Mouse (Mus musculus) small intestine, adult 2 months (tissue): ENCODE measurements at regions not wholly inside any gene's neighbourhood (a gene's known extent, or its start where the extent isn't known, plus 50 kb on each side); places are given as distances from the start of the nearest gene placed in this dataset.

Source experiments
- H3K27ac ChIP-seq: fragments of 200-500 bp; 2 replicates; pipeline ENCODE4 v1.5.1; 2012; ENCODE audit warnings: low read depth, low read length, control low read depth, inconsistent platforms; ENCODE audit not compliant: insufficient read depth
- H3K27me3 ChIP-seq: fragments of 200-500 bp; 2 replicates; pipeline ENCODE4 v1.6.1; 2012; ENCODE audit warnings: mild to moderate bottlenecking, moderate library complexity, low read length, inconsistent platforms; ENCODE audit not compliant: control insufficient read depth, insufficient read depth
- H3K36me3 ChIP-seq: fragments of 200-500 bp; 2 replicates; pipeline ENCODE4 v1.6.1; 2012; ENCODE audit warnings: mild to moderate bottlenecking, low read length, control low read depth, inconsistent platforms; ENCODE audit not compliant: control insufficient read depth, insufficient read depth
- H3K4me1 ChIP-seq: fragments of 200-500 bp; 2 replicates; pipeline ENCODE4 v1.6.1; 2012; ENCODE audit warnings: low read length, inconsistent platforms, mixed read lengths; ENCODE audit not compliant: control insufficient read depth, insufficient read depth, insufficient read length
- H3K4me3 ChIP-seq: fragments of 200-500 bp; 2 replicates; pipeline ENCODE4 v1.5.1; 2012; ENCODE audit warnings: low read depth, mild to moderate bottlenecking, control low read depth, inconsistent platforms, low read length, moderate library complexity
- CTCF ChIP-seq: fragments of 200-500 bp; IDR thresholded peaks from 2 replicates; pipeline ENCODE4 v1.5.1; 2012; ENCODE audit warnings: low read depth, mild to moderate bottlenecking, control low read depth, inconsistent platforms, low read length, moderate library complexity, mixed read lengths; ENCODE audit not compliant: insufficient replicate concordance, insufficient read length; ENCODE audit errors: extremely low read depth
- POLR2A ChIP-seq: fragments of 200-500 bp; IDR thresholded peaks from 2 replicates; pipeline ENCODE4 v1.6.1; 2012; ENCODE audit warnings: low read depth, mild to moderate bottlenecking, control low read depth, inconsistent platforms, low read length, moderate library complexity
- WGBS: fragments of 180-500 bp; shearing (Covaris S2); methylation state at CpG from one replicate; pipeline ENCODE4 v1.1.7; 2018; 5-methylcytosine and 5-hydroxymethylcytosine counted together

GRCm38 (mm10) chr1:61203612-61204011 is 225.9 kb downstream of the Icos start:
- Histone ChIP-seq H3K27me3 (no peaks in the 10 kb centered on the region), H3K4me3 (no peak overlapping the region), H3K36me3 (no peaks in the 10 kb centered on the region), H3K4me1 (no peaks in the 10 kb centered on the region), H3K27ac (no peak overlapping the region)
- TF ChIP-seq CTCF: no peak
- TF ChIP-seq POLR2A: no peak
- 48% methylated on average over 6 of the region's 6 CpGs for WGBS

GRCm38 (mm10) chr1:61205137-61205536 is 227.4 kb downstream of the Icos start:
- no peak for TF ChIP-seq CTCF
- Histone ChIP-seq H3K27me3 (no peaks in the 10 kb centered on the region), H3K4me1 (no peaks in the 10 kb centered on the region), H3K27ac (no peak overlapping the region), H3K36me3 (no peaks in the 10 kb centered on the region), H3K4me3 (no peak overlapping the region)
- WGBS: 73% methylated on average over 5 of the region's 5 CpGs

- TF ChIP-seq CTCF (no peak), POLR2A (no peak)
Observed at GRCm38 (mm10) chr1:61206861-61207380, 229.2 kb downstream of the Icos start.

DNA sequence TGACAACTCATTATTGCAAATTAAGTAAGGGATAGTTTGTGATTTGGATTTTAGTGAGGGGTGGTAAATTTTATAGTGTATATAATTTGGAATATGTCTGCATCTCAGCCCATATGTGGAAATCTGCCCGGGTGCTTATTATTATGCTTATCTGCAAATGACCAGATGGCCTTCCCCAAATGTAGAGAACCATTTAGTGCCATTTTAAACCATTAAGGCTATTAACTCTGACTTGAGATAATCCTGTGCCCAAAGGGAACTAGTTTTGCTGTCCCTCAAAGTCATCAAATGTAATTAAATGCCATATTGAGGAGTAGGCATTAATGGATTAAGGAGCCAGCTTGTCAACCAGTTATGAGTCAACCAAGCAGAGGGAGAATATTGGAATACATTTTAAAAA is 230.7 kb downstream of the Icos start:
- H3K36me3 ChIP-seq: no peaks in the 10 kb centered on the region
- H3K27me3 ChIP-seq: no peaks in the 10 kb centered on the region
- no peak overlapping the region for H3K4me3 ChIP-seq
- no peaks in the 10 kb centered on the region for H3K4me1 ChIP-seq
- TF ChIP-seq POLR2A (no peak), CTCF (no peak)
- H3K27ac ChIP-seq: no peak overlapping the region
- WGBS: 86% methylated on average over 1 of the region's 1 CpGs

More at GRCm38 (mm10) chr1:61206861-61207380, 229.2 kb downstream of the Icos start:
- no peaks in the 10 kb centered on the region for H3K4me1 ChIP-seq
- 89% methylated on average over 6 of the region's 6 CpGs for WGBS
- no peaks in the 10 kb centered on the region for H3K36me3 ChIP-seq
- no peak overlapping the region for H3K27ac ChIP-seq
- H3K4me3 ChIP-seq: no peak overlapping the region
- no peaks in the 10 kb centered on the region for H3K27me3 ChIP-seq

DNA sequence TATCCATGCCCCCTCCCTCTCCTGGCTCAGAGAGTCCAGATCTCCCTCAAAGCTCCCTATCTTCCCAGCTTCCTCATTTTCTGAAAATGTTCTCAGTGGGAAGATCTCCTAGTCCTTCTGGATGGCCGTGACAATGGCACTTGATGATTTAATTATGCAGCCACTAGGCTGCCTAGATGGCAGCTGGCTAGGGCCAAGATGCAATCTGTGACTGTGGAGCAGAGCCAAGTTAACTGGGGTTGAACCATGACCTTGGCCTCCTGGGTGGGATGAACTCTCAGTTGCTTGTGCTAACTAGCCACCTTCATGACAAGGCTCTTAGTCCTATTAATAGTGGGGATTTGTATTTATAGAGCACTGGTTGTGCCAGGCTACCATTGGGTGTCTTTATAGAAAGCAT is 243.4 kb downstream of the Icos start:
- TF ChIP-seq POLR2A (no peak), CTCF (no peak)
- 33% methylated on average over 1 of the region's 1 CpGs for WGBS
- Histone ChIP-seq H3K36me3 (no peaks in the 10 kb centered on the region), H3K27me3 (no peaks in the 10 kb centered on the region), H3K4me3 (no peak overlapping the region), H3K27ac (no peak overlapping the region), H3K4me1 (no peaks in the 10 kb centered on the region)

- H3K27me3 ChIP-seq: no peaks in the 10 kb centered on the region
- H3K36me3 ChIP-seq: no peaks in the 10 kb centered on the region
- H3K27ac ChIP-seq: no peak overlapping the region
- no peaks in the 10 kb centered on the region for H3K4me1 ChIP-seq
- no peak overlapping the region for H3K4me3 ChIP-seq
- WGBS: 72% methylated on average over 4 of the region's 4 CpGs
- TF ChIP-seq CTCF (no peak), POLR2A (no peak)
Observed at GRCm38 (mm10) chr1:61228942-61229341, 251.2 kb downstream of the Icos start.

DNA sequence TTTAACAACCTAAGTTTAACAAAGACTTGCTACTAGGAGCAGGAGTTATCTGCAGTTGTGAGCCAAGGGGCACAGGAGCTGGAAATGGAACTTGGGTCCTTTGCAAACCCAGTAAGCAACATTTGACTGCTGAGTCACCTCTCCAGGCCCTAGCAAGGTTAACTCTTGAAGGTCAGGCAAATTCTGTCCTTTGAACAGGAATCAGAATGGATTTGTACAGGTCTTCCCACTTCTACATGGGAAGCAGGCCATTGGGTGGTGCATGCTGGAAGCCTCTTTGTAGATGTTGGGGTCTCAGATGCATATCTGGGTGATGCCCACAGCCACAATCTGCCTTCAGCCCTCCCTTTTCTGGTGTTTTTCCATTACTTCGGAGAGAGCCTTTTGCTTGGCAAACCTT is 255.3 kb downstream of the Icos start:
- 60% methylated on average over 1 of the region's 1 CpGs for WGBS

More for the DNA sequence above, 255.3 kb downstream of the Icos start:
- no peak overlapping the region for H3K27ac ChIP-seq
- no peak overlapping the region for H3K4me3 ChIP-seq
- no peak for TF ChIP-seq POLR2A
- TF ChIP-seq CTCF: no peak
- H3K27me3 ChIP-seq: no peaks in the 10 kb centered on the region
- no peaks in the 10 kb centered on the region for H3K4me1 ChIP-seq
- no peaks in the 10 kb centered on the region for H3K36me3 ChIP-seq
